Mouse (Mus musculus) urinary bladder, postnatal 4 days (tissue): ENCODE measurements around the gene Sema3g.

Source experiments
- DNase-seq, 2 experiments: peaks; one replicate each; pipeline ENCODE4 v3.0.0; 2021 to 2022; ENCODE audit warnings: low spot score in 2 of 2

Gene Sema3g

DNA sequence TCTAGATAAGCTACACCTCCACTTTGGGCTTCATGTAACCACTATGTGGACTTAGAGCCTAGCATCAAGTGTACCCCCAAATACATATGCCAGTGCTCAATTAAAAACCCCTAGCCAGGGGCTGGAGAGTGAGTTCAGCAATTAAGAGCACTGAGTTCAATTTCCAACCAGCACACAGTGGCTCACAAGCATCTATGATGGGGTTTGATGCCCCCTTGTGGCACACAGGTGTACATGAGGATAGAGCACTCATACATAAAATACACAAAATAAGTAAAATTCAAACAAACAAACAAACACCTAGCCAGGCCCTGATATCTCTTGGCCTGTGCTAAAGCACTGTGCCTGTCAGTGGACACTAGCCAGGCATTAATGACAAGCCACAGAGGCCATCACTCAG lies 21.7 kb upstream of the Sema3g start:
- no peak for DNase-seq

DNA sequence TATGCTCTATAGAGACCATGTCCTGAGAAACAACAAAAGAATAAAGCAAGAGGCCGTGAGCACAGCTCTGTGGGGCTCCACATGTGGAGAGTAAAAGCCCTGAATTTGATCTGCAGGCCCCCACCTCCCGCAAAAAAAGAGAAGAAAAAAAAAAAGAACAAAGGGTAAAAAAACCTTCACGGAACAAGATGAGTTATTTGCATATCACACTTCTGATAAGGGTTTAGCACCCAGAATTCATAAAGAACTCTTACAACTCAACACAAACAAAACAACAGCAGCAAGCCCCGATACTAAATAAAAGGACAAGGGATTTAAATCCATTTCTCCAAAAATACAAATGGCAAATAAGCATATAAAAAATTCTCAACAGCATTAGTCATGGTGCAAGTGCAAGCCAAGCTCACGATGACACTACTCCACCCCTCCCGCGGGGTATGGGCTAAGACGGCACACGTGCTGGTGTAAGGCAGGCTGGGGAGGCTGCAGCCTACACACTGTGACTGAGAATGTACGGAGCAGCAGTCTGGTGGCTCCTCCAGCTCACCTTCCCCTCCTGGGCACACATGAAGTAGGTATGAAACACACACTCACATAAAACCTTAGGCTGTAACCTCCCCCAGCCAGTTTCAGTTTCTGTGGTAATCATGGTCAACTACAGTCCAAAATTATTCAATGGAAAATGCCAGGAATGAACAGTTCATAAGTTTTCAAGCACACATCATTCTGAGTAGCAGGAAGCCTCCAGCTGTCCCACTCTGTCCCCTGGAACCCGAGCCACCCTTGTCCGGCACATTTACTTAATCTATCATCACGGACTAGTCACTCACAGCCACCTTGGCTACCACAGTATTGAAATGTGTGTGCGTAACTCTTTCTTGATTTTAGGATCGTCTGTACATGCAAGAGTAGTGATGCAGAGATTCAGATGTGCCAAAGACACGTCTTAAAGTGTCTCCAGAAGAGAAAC lies 19.8 kb upstream of the Sema3g start:
- no peak for DNase-seq

DNA sequence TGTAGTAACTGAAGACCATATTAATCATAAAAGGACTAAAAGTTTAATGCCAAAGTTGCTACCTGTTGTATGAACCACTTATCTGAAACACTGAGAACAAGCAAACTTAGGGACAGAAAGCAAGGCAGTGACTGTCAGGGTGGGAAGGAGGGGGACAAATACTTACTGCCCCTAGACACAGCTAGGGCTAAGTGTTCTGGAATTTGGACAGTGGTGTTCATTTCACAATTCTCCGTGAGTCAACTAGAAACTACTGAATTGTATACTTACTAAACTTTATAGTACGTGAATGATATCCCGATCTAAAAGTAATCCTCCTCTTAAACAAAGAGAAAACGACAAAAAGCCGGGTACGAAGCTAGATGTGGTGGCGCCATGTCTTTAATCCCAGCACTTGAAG lies 18.1 kb upstream of the Sema3g start:
- no peak for DNase-seq

DNA sequence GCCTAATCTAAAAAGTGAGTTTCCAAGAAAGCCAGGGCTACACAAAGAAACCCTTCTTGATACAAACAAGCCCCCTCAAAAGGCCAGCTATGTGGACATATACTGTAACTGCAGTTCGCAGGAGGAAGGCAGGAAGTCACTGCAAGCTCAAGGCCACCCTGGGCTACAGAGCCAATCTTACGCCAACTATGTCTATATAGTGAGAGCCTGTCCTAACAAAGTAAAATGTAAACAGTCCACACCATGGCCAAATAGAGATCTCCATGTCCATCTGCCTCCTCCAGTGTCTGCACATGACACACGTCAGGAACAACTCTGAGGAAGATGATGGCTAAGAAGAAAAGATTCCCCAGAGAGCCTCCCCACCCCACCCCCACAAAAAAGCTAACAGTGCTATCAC lies 17.6 kb upstream of the Sema3g start:
- no peak for DNase-seq

DNA sequence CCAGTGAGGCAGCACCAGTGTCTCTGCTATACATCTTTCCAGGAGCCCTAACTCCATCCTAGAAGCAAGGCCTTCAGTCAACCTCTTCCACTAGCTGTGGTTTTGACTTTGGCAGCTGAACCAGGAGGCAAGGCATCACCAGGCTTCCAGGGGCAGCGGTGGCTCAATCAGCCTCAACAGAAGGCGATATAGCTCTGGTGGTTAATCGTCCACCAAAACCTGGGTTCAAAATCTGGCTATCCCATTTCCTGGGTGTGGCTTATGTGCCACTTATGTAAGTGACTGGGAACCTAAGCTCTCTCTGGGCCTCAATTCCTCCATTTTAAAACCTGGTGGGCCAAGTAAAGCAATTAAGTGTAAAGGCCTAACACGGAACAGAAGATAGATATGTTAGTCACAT lies 12.8 kb upstream of the Sema3g start:
- no peak for DNase-seq

DNA sequence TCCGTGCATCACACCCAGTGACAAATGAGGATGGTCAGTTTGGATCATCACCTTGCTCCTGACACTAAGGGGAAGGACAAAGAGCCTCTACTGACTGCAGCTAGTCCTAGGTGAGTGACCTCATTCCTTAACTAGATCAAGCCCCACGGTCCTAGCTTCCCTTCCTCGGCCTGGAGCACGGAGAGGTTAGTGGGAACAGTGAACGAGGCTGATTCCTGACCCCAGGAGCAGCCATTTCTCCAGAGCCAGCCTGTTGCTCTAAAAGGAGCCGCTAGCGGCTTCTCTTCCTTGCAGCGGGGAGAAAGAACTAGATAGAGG lies 12.5 kb upstream of the Sema3g start:
- DNase-seq: no peak

DNA sequence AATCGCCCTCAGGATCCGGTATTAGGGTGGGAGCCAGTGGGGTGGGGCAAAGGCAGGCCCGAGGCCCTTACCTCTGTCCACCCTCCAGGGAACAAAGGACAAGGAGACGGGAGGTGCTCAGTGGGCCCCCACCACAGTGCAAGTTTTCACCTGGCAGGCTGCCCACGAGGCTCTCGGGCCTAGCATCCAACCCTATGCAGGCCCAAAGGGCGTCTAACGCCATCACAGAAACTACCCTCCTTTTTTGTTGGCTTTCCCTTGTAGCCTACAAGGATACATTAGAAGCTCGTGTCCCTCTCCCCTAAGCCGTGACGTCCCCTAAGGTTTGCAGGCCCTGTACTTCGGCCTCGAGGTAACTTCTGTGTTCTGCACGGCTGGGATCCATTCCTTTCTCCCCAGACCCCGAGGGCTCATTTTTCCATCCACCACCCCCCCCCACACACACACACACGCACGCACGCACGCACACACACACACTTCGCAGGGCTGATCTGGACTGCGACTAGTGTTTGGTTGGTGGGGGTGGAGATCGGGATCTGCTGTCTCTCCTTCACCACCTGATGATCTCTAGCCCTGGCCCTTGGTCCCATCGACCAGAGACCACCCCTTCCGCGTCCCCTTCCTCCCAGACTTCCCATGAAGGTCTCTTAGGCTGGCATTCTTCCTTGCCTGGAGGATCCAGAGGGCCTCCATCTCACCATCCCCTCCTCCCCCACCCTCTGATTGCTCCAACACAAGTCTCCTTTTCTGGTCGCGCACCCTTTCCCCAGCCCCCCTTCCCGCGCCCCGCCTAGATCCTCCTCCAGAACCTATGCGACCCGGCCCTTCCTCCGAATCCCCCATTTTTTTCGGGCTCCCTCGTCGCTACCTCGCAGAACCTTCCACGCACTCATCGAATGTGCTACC lies 11.8 kb upstream of the Sema3g start:
- DNase-seq: peak; percentile 53 to 73

DNA sequence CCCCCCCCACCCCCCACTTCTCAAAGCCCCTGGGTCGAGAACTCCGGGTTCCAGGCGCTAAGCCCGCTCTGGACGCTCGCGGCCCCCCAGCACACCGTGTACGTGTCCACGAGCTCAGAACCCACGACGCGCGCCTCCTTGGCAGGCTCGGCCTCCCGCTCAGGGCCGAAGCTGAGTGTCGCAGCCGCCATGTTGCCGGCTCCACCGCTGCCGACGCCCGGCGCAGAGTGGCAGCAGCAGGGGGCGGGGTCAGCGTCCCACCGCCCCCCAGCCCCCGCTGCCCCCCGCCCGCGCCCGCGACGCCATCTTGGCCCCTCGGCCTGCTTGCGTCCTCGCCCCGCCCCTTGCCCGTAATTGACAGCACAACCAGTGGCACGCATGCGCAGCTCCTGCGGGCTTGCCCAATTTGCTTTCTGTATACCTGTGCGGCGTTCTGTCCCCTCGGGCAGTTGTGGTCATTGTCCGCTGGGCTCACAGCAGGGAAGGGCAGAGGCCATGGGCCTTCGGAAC lies 11.1 kb upstream of the Sema3g start:
- DNase-seq: peak; percentile 92 to 97

DNA sequence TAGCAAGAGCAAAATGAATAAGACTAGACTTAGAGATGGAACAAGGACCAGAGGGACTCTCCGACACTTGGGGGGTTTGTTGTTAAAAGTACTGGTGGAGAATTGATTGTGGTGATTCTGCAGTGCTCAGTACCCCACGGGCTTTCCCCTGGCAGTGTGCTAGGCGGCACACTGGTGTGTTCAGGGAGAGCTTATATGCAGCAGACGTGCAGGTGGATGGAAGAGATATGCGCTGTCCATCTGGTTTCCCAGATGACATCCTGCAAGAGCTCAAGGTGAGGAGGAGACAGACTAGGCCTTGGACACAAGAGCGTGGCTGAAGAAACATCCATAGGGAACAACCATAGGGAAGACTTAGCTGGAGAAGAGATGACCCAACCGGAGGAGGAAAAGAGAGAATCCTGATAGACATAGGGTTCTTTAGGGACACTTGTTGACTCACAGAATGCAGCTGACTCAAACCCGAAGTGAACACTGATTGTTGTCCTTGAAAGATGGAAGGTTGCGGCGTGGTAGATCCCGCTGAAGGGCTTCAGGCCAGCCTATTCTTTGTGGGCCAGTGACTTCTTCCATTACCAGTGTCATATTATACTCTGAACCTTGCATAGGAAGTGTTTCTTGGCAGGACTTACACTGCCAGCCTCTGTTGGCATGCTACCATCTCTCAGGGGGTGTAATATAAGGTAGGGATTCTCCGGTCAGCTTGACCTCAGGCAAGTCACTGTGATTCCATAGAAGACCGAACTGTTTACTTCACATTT lies 10.4 kb upstream of the Sema3g start:
- DNase-seq: no peak

DNA sequence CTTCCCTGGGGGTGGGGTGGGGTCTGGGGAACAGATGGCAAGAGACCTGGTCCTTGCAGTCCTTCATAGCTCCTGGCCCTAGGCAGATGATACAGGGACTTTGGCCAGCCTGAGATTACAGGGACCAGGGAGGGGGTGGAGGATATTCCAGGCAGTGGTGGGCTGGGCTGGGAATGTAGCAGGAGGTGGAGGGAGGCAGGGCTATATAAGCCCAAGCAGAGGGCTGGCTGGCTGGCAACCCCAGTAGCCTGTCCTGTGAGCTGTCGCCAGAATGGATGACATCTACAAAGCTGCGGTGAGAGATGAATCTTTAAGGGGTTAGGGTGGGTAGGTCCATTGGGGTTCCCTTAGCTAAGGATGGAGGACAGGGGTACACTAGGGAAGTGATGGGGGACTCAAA lies 9.6 kb upstream of the Sema3g start, which contains the start of gene Tnnc1:
TSS of gene Tnnc1 (plus strand) at position 229 of the 400 bp plus-strand sequence.
- DNase-seq: no peak

DNA sequence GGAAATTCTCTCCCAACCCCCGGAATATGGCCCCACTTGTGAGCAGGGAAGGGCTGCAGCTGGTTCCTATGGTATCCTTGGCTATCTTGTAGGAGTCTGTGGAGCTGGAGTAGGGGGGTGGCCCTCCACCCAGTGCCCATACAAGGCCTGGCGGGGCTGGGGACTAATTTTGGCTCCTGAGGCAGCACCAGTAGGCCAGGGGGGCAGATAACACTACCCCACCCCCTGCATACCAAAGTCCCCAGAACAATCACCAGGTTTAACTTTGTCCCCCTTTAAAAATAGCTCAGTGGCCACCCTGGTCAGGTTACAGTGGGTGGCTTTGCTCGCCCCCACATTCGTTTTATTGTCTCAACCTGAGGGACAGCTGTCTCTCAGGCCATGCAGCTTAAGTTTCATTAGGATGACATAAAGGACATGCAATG lies 8.5 kb upstream of the Sema3g start:
- DNase-seq: no peak

DNA sequence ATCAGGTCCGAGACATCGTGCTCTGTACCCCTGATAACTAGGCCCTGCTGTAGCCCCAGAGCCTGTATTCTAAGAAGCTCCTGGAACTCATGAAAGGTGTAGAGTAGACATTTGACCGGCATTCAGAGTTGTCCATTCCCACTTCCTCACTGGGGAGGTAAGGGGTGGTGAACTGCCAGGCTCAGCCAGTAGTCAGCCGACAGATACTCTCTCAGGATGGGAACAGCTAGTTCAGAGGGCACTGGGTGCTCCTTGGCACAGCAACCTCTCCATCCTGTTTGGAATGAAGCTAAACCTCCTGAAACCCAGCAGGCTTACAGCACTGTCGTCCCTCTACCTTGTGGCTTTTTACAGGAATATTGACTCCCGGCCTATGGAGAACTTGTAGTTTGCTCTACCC lies 5.8 kb upstream of the Sema3g start:
- no peak for DNase-seq

DNA sequence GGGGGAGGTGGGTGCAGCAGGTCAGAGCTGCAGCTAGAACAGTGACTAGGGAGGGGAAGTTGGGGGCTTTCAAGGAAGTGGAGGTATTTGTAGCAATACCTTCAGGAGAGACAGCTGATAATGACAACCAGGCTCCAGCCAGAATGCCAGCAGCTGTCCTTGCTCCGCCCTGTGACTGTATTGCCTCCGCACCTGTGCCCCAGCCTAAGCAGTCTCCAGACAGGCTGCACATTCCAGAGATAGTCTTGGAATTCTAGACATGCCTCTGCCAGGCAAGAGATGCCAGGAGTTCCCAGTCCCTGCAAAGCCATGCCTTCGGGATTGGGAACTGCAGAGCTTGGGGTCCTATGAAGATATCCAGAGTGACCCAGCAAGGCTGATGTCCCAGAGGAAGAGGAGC lies 5.2 kb upstream of the Sema3g start:
- DNase-seq: no peak

DNA sequence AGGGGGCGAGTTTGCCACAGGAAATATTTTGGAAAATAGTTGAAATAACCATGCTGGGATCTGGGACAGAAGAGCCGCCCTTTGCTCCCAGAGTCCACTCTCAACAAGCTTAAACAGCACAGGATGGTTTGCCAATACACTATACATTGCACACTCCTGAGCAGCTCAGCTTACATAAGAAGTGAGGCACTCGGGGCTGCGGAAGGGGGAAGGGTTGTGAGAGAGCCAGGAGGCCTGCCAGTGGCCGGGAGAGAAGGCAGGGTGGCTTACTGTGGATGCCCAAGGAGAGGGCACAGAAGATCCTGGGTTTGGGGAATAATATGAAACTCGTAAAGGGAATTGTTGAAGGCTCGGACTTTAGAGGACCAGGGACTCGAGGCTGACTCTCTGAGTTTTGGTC lies 3.8 kb upstream of the Sema3g start:
- no peak for DNase-seq

DNA sequence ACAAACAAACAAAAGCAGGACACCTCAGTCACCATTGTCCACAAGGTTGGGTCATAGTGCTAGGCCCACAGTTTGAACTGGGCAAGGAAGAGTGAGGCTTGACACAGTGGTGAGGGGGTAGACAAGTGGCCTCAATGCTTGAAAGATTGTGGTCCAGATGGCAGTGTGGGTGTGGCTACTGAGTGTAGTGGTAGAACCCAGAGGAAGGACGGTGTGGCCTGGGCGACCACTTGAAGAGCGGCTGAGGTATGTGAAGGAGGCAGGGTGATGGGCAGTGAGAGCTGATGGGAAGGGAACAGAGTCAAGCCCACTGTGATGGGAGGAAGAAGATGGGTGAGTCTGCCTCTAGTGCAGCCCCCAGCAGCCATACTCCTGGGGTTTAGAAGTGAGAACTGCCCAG lies 3.0 kb upstream of the Sema3g start:
- no peak for DNase-seq

DNA sequence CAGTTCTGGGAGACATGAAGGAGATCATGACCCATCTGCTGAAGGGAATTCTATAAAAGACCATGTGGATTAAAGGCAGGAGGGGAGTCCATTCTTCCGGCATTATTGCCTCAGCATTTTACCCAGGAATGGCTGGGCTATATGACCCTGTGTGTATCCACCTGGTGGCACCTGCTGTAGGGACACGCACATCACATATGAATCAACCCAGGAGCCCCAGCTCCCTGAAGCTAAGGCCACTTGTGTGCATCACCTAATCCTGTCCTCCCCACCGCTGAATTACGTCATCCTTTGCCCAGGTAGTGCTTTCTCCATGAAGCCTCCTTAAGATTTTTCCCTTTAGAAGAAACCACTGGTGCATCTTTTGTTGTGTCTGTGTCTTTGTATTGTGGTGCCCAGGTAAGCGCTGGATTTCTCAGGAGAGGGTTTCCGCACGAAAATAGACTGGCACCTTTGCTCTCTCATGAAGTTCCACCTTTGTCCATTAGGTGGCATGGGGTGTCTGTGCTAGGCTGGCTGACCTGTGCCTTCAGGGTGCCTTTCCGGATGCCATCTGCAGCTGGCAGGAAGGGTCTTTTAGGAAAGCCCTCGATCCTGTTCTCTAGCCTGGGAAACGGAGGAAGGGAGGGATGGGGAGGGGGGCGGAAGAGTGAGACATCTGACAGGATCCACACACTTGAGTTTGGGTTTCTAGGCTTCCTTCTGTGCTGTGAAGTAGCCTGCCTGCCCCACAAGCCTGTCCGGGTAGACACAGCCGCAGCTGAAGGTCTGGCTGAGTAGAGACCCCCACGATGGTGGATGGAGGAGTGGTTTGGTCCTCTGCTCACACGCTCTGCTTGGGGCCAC lies 2.3 kb upstream of the Sema3g start:
- DNase-seq: no peak

DNA sequence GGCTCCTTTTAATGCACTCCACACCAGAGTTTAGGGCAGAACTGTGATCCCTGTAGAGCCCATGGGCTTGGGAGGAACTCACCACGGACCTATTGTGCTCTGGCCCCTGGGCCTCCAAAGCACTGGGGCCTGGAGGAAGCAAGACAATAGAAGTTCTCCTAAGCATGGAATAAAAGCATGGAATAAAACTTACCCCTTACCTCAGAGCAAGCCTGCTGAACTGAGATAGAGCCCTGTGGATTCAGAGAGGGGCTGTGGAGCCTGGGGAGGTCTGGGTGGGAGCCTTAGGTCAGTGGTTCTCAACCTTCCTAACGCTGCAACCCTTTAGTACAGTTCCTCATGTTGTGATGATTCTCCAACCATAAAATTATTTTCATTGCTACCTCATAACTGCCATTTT lies 814 bp upstream of the Sema3g start, which contains the start of gene Nisch:
TSS of gene Nisch (minus strand) at position 101 of the 400 bp plus-strand sequence.
- DNase-seq: no peak

DNA sequence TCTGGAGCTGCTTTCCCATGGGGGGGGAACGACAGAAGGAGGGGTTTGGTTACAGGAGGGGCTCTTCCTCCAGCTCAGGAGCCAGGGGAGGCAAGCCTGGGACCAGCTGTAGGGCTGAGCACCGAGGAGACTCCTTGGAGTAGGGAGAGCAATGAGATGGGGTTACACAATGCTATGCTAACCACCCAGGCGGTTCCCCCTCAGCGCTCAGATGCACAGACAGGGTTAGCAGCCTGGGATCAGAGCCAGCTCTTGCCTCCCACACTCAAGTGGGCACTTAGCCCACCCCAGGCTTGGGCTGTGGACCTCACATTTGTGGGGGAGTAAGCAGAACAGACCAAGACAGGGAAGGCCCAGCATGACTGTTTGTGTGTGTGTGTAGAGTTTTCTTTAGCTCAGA lies 9.3 kb downstream of the Sema3g start:
- DNase-seq: peak in 1 of 2 experiments; percentile 79

DNA sequence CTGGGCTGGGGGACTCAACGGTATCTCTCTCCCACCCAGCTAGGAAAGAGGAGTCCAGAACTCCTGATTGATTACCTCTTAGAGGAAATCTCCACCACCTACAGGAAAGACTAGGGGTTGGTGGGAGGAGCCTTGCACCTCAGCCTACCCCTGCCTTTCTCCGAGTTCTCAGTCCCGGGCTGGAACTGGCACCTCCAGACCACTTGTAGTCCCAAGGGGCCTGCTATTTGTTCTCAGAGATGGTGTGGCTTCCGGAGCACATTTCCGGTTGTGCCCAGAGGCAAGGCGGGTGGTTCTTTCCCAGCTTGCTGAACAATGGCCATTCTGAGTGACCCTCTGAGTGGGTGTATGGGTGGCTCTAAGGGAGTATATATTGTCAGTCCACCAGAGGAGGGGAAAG lies 10.6 kb downstream of the Sema3g start:
- no peak for DNase-seq

DNA sequence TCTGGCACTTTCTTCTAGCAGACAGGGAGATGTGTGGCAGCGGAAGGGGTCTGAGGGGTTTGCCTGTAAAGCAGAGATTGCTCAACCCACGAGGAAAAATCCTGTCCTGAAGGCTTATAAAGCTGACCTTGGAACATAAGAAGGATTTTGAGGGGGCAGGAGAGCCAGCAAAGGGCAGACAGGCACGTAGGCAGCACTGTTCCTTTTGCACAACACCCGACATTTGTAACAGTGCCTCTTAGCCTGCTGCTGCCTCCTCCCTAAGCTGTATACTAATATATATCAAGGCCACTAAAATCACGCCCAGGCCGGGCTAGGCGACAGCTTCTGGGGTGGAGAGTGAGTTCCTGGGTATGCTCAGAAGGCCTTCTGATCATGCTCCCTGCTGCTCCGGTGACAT lies 12.8 kb downstream of the Sema3g start:
- DNase-seq: no peak
